Mouse (Mus musculus): ENCODE measurements around the gene Ambra1. TPM values are rescaled to one million over a fixed set of nuclear protein-coding genes. Genes with fewer than 3 reads are reported as not detected.

Gene Ambra1
- polyA plus RNA-seq (2015; fragmentation: Nextera tagmentation; extraction: Ambion mirVana), result 29.8 and 30.3 TPM in 2 replicates

- peak within 1 kb of the TSS; percentile 98 for H3K9ac ChIP-seq
- WGBS, result under 1% methylated on average over 68 of the region's 68 CpGs
- peaks cover 6% of the 10 kb centered on the region; the same call in 1 of the 2 replicates for H3K4me1 ChIP-seq
- H3K4me2 ChIP-seq, result peak within 1 kb of the TSS; percentile 64
- peak within 1 kb of the TSS; percentile 91 for H3K27ac ChIP-seq
- no peaks in the 10 kb centered on the region for H3K27me3 ChIP-seq (replicated peaks)
- H3K9me3 ChIP-seq, result no peaks in the 10 kb centered on the region
- peak within 1 kb of the TSS; percentile 99 for H3K4me3 ChIP-seq
- H3K36me3 ChIP-seq (replicated peaks), result no peaks in the 10 kb centered on the region
- ATAC-seq (replicated peaks), result peak; percentile 92
These were observed at the start of gene Ambra1 for GRCm38 (mm10) chr2:91729971-91730821. Gene Ambra1, plus strand, starts transcription at chr2:91730134.

GRCm38 (mm10) chr2:91682850-91683249 lies 47.1 kb upstream of the Ambra1 start:
- Histone ChIP-seq H3K36me3 (replicated peaks) (peaks cover 32% of the 10 kb centered on the region), H3K9me3 (no peaks in the 10 kb centered on the region), H3K4me2 (no peak overlapping the region), H3K4me1 (no peaks in the 10 kb centered on the region), H3K4me3 (no peak overlapping the region), H3K27ac (no peak overlapping the region), H3K27me3 (replicated peaks) (no peaks in the 10 kb centered on the region), H3K9ac (no peak overlapping the region)
- WGBS, result 61% methylated on average over 4 of the region's 4 CpGs
- ATAC-seq (replicated peaks), result no peak

- H3K36me3 ChIP-seq (replicated peaks), result peaks cover 31% of the 10 kb centered on the region; the same call in 1 of the 2 replicates
- no peaks in the 10 kb centered on the region for H3K9me3 ChIP-seq
- no peak overlapping the region for H3K27ac ChIP-seq
- no peak overlapping the region for H3K9ac ChIP-seq
- no peak overlapping the region for H3K4me2 ChIP-seq
- 77% methylated on average over 8 of the region's 8 CpGs for WGBS
- no peak for ATAC-seq (replicated peaks)
- no peaks in the 10 kb centered on the region for H3K4me1 ChIP-seq
- no peak overlapping the region for H3K4me3 ChIP-seq
- no peaks in the 10 kb centered on the region for H3K27me3 ChIP-seq (replicated peaks)
These were observed 46.0 kb upstream of the Ambra1 start for GRCm38 (mm10) chr2:91683919-91684318.

GRCm38 (mm10) chr2:91689452-91689851 lies 40.5 kb upstream of the Ambra1 start:
- no peaks in the 10 kb centered on the region for H3K9me3 ChIP-seq
- ATAC-seq (replicated peaks), result no peak
- 82% methylated on average over 7 of the region's 7 CpGs for WGBS
- H3K4me1 ChIP-seq, result no peaks in the 10 kb centered on the region
- no peak overlapping the region for H3K9ac ChIP-seq
- H3K27me3 ChIP-seq (replicated peaks), result no peaks in the 10 kb centered on the region
- peaks cover 31% of the 10 kb centered on the region; the same call in 1 of the 2 replicates for H3K36me3 ChIP-seq (replicated peaks)
- H3K4me2 ChIP-seq, result no peak overlapping the region
- H3K27ac ChIP-seq, result no peak overlapping the region
- H3K4me3 ChIP-seq, result no peak overlapping the region

GRCm38 (mm10) chr2:91695436-91696224 lies 34.3 kb upstream of the Ambra1 start:
- no peaks in the 10 kb centered on the region for H3K9me3 ChIP-seq
- no peaks in the 10 kb centered on the region for H3K27me3 ChIP-seq (replicated peaks)
- peaks cover 2% of the 10 kb centered on the region; the same call in 1 of the 2 replicates for H3K36me3 ChIP-seq (replicated peaks)
- H3K27ac ChIP-seq, result no peak overlapping the region
- ATAC-seq (replicated peaks), result no peak
- no peak overlapping the region for H3K4me3 ChIP-seq
- WGBS, result 92% methylated on average over 10 of the region's 10 CpGs
- H3K4me2 ChIP-seq, result no peak overlapping the region
- H3K9ac ChIP-seq, result no peak overlapping the region
- H3K4me1 ChIP-seq, result no peaks in the 10 kb centered on the region

GRCm38 (mm10) chr2:91696225-91696590 lies 33.7 kb upstream of the Ambra1 start:
- ATAC-seq (replicated peaks), result no peak
- H3K4me3 ChIP-seq, result no peak overlapping the region
- H3K9me3 ChIP-seq, result no peaks in the 10 kb centered on the region

GRCm38 (mm10) chr2:91699225-91699624 lies 30.7 kb upstream of the Ambra1 start:
- no peaks in the 10 kb centered on the region for H3K4me1 ChIP-seq
- no peak for ATAC-seq (replicated peaks)
- WGBS, result 91% methylated on average over 1 of the region's 1 CpGs

More at GRCm38 (mm10) chr2:91696225-91696590, 33.7 kb upstream of the Ambra1 start:
- 91% methylated on average over 1 of the region's 1 CpGs for WGBS
- 0 out of 2 replicates have a peak, but pooled peaks cover 2% of the 10 kb centered on the region for H3K36me3 ChIP-seq (replicated peaks)
- no peaks in the 10 kb centered on the region for H3K4me1 ChIP-seq
- H3K4me2 ChIP-seq, result no peak overlapping the region
- no peak overlapping the region for H3K9ac ChIP-seq
- no peaks in the 10 kb centered on the region for H3K27me3 ChIP-seq (replicated peaks)
- no peak overlapping the region for H3K27ac ChIP-seq

GRCm38 (mm10) chr2:91701366-91701765 lies 28.6 kb upstream of the Ambra1 start:
- Histone ChIP-seq H3K9ac (no peak overlapping the region), H3K4me2 (no peak overlapping the region), H3K36me3 (replicated peaks) (no peaks in the 10 kb centered on the region), H3K9me3 (no peaks in the 10 kb centered on the region), H3K4me1 (no peaks in the 10 kb centered on the region), H3K4me3 (no peak overlapping the region), H3K27ac (no peak overlapping the region), H3K27me3 (replicated peaks) (no peaks in the 10 kb centered on the region)
- 95% methylated on average over 2 of the region's 2 CpGs for WGBS
- ATAC-seq (replicated peaks), result no peak

More at GRCm38 (mm10) chr2:91699225-91699624, 30.7 kb upstream of the Ambra1 start:
- no peak overlapping the region for H3K4me2 ChIP-seq
- no peak overlapping the region for H3K9ac ChIP-seq
- no peaks in the 10 kb centered on the region for H3K27me3 ChIP-seq (replicated peaks)
- no peak overlapping the region for H3K27ac ChIP-seq
- H3K36me3 ChIP-seq (replicated peaks), result no peaks in the 10 kb centered on the region
- no peaks in the 10 kb centered on the region for H3K9me3 ChIP-seq
- no peak overlapping the region for H3K4me3 ChIP-seq

- no peak overlapping the region for H3K4me2 ChIP-seq
- no peaks in the 10 kb centered on the region for H3K36me3 ChIP-seq (replicated peaks)
- no peak for ATAC-seq (replicated peaks)
- 87% methylated on average over 6 of the region's 6 CpGs for WGBS
- no peak overlapping the region for H3K9ac ChIP-seq
- peaks cover 15% of the 10 kb centered on the region for H3K4me1 ChIP-seq
- no peak overlapping the region for H3K27ac ChIP-seq
- no peak overlapping the region for H3K4me3 ChIP-seq
- H3K9me3 ChIP-seq, result no peaks in the 10 kb centered on the region
- no peaks in the 10 kb centered on the region for H3K27me3 ChIP-seq (replicated peaks)
These were observed 24.2 kb upstream of the Ambra1 start for GRCm38 (mm10) chr2:91705736-91706135.

- Histone ChIP-seq H3K4me2 (no peak overlapping the region), H3K36me3 (replicated peaks) (no peaks in the 10 kb centered on the region), H3K9me3 (no peaks in the 10 kb centered on the region), H3K4me1 (peaks cover 18% of the 10 kb centered on the region), H3K27ac (no peak overlapping the region), H3K9ac (no peak overlapping the region), H3K27me3 (replicated peaks) (no peaks in the 10 kb centered on the region), H3K4me3 (no peak overlapping the region)
- ATAC-seq (replicated peaks), result no peak
These were observed 23.5 kb upstream of the Ambra1 start for GRCm38 (mm10) chr2:91706456-91706855.

GRCm38 (mm10) chr2:91708361-91708760 lies 21.6 kb upstream of the Ambra1 start:
- 97% methylated on average over 6 of the region's 6 CpGs for WGBS
- ATAC-seq (replicated peaks), result no peak

More at GRCm38 (mm10) chr2:91708361-91708760, 21.6 kb upstream of the Ambra1 start:
- Histone ChIP-seq H3K9me3 (no peaks in the 10 kb centered on the region), H3K27me3 (replicated peaks) (no peaks in the 10 kb centered on the region), H3K27ac (no peak overlapping the region), H3K9ac (no peak overlapping the region), H3K36me3 (replicated peaks) (no peaks in the 10 kb centered on the region), H3K4me3 (no peak overlapping the region), H3K4me1 (peaks cover 29% of the 10 kb centered on the region), H3K4me2 (no peak overlapping the region)
